Mouse (Mus musculus): ENCODE data around the gene Rab11b.
A peak's percentile ranks its signal among the peaks of the same experiment; 100 is the strongest.

DNA sequence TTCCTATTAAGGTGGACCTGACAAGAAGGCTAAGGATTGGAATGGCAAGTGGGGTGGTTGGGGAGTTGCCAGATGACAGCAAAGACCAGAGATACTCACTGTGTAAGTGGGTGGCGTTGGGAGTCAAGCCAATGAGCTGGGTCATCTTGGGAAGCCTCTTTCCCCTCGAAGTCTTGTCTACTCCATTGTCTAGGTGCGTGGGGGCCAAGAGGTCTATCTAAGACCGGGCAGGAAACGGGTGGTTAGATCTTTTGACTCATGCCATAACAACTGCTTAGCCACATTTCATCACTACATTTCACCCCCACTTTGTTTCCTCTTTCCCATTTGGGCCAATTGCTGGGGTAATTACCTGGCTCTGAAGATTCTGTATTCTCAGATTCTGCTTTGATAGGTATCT, 20.1 kb upstream of the Rab11b start:
- TF ChIP-seq CTCF (IDR thresholded peaks at IDR 0.05; ENCODE audit: insufficient read depth, low read length) (no peak), POLR2A (IDR thresholded peaks at IDR 0.05; ENCODE audit: borderline replicate concordance, extremely low read depth, low read depth, low read length) (peak; percentile 24; the same call in 1 of the 2 replicates)

All from lung, adult 2 months (tissue).